Mouse (Mus musculus) lung, adult 2 months (tissue): ENCODE measurements at regions not wholly inside any gene's neighbourhood (a gene's known extent, or its start where the extent isn't known, plus 50 kb on each side); places are given as distances from the start of the nearest gene placed in this dataset.

Experiments
- DNase-seq: peaks from one replicate; pipeline ENCODE4 v3.0.0; 2022
- H3K4me1 ChIP-seq: fragments of 200-500 bp; 2 replicates; pipeline ENCODE4 v1.6.1; 2011; ENCODE audit warnings: low read length; ENCODE audit not compliant: control insufficient read depth, insufficient read depth
- H3K4me3 ChIP-seq: fragments of 200-500 bp; replicated peaks from 2 replicates; pipeline ENCODE3; 2011; ENCODE audit warnings: low read depth, mild to moderate bottlenecking, control low read depth, low read length; ENCODE audit errors: extremely low read depth
- CTCF ChIP-seq: fragments of 200-500 bp; IDR thresholded peaks from 2 replicates; pipeline ENCODE4 v1.5.1; 2011; ENCODE audit warnings: mild to moderate bottlenecking, low read length, control low read depth; ENCODE audit not compliant: insufficient read depth
- POLR2A ChIP-seq: fragments of 200-500 bp; IDR thresholded peaks from 2 replicates; pipeline ENCODE4 v1.6.1; 2011; ENCODE audit warnings: low read depth, mild to moderate bottlenecking, control low read depth, low read length, borderline replicate concordance; ENCODE audit errors: extremely low read depth
- WGBS: fragments of 180-500 bp; shearing (Covaris S2); methylation state at CpG from one replicate; pipeline ENCODE4 v1.1.7; 2018; 5-methylcytosine and 5-hydroxymethylcytosine counted together

- Histone ChIP-seq H3K4me3 (no peak overlapping the region), H3K4me1 (no peaks in the 10 kb centered on the region)
- DNase-seq, result no peak
- no peak for TF ChIP-seq CTCF
- no peak for TF ChIP-seq POLR2A
- WGBS, result 66% methylated on average over 4 of the region's 4 CpGs
Observed at GRCm38 (mm10) chr7:72590351-72591115, 284.1 kb upstream of the Mctp2 start.

- TF ChIP-seq CTCF (no peak), POLR2A (no peak)
- Histone ChIP-seq H3K4me1 (no peaks in the 10 kb centered on the region), H3K4me3 (no peak overlapping the region)
- WGBS, result 65% methylated on average over 6 of the region's 6 CpGs
- DNase-seq, result no peak
Observed at GRCm38 (mm10) chr7:72592110-72592509, 285.7 kb upstream of the Mctp2 start.

- no peak for TF ChIP-seq POLR2A
- no peak for TF ChIP-seq CTCF
- WGBS, result 52% methylated on average over 3 of the region's 3 CpGs
- DNase-seq, result no peak
- H3K4me3 ChIP-seq, result no peak overlapping the region
- H3K4me1 ChIP-seq, result no peaks in the 10 kb centered on the region
Observed at GRCm38 (mm10) chr7:72592649-72593048, 286.2 kb upstream of the Mctp2 start.

GRCm38 (mm10) chr7:72593259-72593658, 286.9 kb upstream of the Mctp2 start:
- H3K4me3 ChIP-seq, result no peak overlapping the region
- H3K4me1 ChIP-seq, result no peaks in the 10 kb centered on the region
- no peak for DNase-seq
- no peak for TF ChIP-seq CTCF
- TF ChIP-seq POLR2A, result no peak
- 55% methylated on average over 1 of the region's 1 CpGs for WGBS

- no peak for DNase-seq
- WGBS, result 67% methylated on average over 1 of the region's 1 CpGs
- Histone ChIP-seq H3K4me1 (no peaks in the 10 kb centered on the region), H3K4me3 (no peak overlapping the region)
- no peak for TF ChIP-seq POLR2A
- no peak for TF ChIP-seq CTCF
Observed at GRCm38 (mm10) chr7:72594741-72595140, 288.3 kb upstream of the Mctp2 start.

GRCm38 (mm10) chr7:72596985-72597384, 290.6 kb upstream of the Mctp2 start:
- Histone ChIP-seq H3K4me1 (no peaks in the 10 kb centered on the region), H3K4me3 (no peak overlapping the region)
- TF ChIP-seq POLR2A (no peak), CTCF (no peak)
- DNase-seq, result no peak

- Histone ChIP-seq H3K4me3 (no peak overlapping the region), H3K4me1 (no peaks in the 10 kb centered on the region)
- 89% methylated on average over 8 of the region's 8 CpGs for WGBS
- no peak for DNase-seq
- TF ChIP-seq CTCF, result no peak
- TF ChIP-seq POLR2A, result no peak
Observed at GRCm38 (mm10) chr7:72601933-72602332, 295.5 kb upstream of the Mctp2 start.

GRCm38 (mm10) chr7:72609791-72610190, 303.4 kb upstream of the Mctp2 start:
- Histone ChIP-seq H3K4me3 (no peak overlapping the region), H3K4me1 (no peaks in the 10 kb centered on the region)
- WGBS, result 61% methylated on average over 3 of the region's 3 CpGs
- DNase-seq, result no peak
- TF ChIP-seq POLR2A (no peak), CTCF (no peak)

GRCm38 (mm10) chr7:72615232-72615631, 308.8 kb upstream of the Mctp2 start:
- Histone ChIP-seq H3K4me1 (no peaks in the 10 kb centered on the region), H3K4me3 (no peak overlapping the region)
- DNase-seq, result no peak
- TF ChIP-seq CTCF, result no peak
- WGBS, result 82% methylated on average over 4 of the region's 4 CpGs

- TF ChIP-seq POLR2A (no peak), CTCF (no peak)
- DNase-seq, result no peak
- WGBS, result 82% methylated on average over 4 of the region's 4 CpGs
Observed at GRCm38 (mm10) chr7:72627369-72627768, 321.0 kb upstream of the Mctp2 start.

More at GRCm38 (mm10) chr7:72627369-72627768, 321.0 kb upstream of the Mctp2 start:
- Histone ChIP-seq H3K4me1 (no peaks in the 10 kb centered on the region), H3K4me3 (no peak overlapping the region)
